Mouse (Mus musculus): ENCODE results near the gene Ppp1r12b. TPM values are rescaled to one million over a fixed set of nuclear protein-coding genes. Genes with fewer than 3 reads are reported as not detected.

The Ppp1r12b gene
- total and polyA plus RNA-seq, 3 experiments: 4.7 to 7.8 TPM; not detected in 1

GRCm38 (mm10) chr1:134955637-134956176, at the start of gene Ppp1r12b (continued):
- no peak for TF ChIP-seq USF2 (IDR thresholded peaks at IDR 0.05; ENCODE audit: borderline replicate concordance in 1 of 2, insufficient read depth in 1 of 2, low read depth in 1 of 2, low read length in 2 of 2)
- TF ChIP-seq TCF12 (IDR thresholded peaks at IDR 0.05; ENCODE audit: low read depth, low read length): peak; percentile 67; the same call in 1 of the 2 replicates
- no peak for TF ChIP-seq CTCF (IDR thresholded peaks at IDR 0.05 in 2 of 3, conservative IDR thresholded peaks at IDR 0.05 in 1 of 3; ENCODE audit: control insufficient read depth in 1 of 3, insufficient read depth in 1 of 3, low read depth in 2 of 3, low read length in 3 of 3, poor library complexity in 1 of 3, severe bottlenecking in 1 of 3)

GRCm38 (mm10) chr1:135003346-135003745, 47.6 kb upstream of the Ppp1r12b start:
- no peak for TF ChIP-seq RCOR1 (IDR thresholded peaks at IDR 0.05; ENCODE audit: low read depth, low read length)
- no peak for TF ChIP-seq ELF1 (IDR thresholded peaks at IDR 0.05; ENCODE audit: low read depth, low read length)
- no peak for TF ChIP-seq BHLHE40 (IDR thresholded peaks at IDR 0.05; ENCODE audit: borderline replicate concordance, low read depth, low read length)
- no peak for TF ChIP-seq CHD1 (IDR thresholded peaks at IDR 0.05; ENCODE audit: low read depth, low read length)
- TF ChIP-seq NELFE (IDR thresholded peaks at IDR 0.05; ENCODE audit: low read depth, low read length): no peak
- no peak for TF ChIP-seq E2F4 (IDR thresholded peaks at IDR 0.05; ENCODE audit: borderline replicate concordance, low read depth, low read length)
- TF ChIP-seq NRF1 (IDR thresholded peaks at IDR 0.05; ENCODE audit: insufficient read depth, low read depth, low read length, poor library complexity, severe bottlenecking): no peak
- no peak for TF ChIP-seq TBP (IDR thresholded peaks at IDR 0.05; ENCODE audit: low read depth, low read length)
- TF ChIP-seq POLR2A (IDR thresholded peaks at IDR 0.05; ENCODE audit: control insufficient read depth in 1 of 2, insufficient read depth in 1 of 2, low read depth in 1 of 2, low read length in 2 of 2, poor library complexity in 1 of 2): no peak
- no peak for TF ChIP-seq CTCF (IDR thresholded peaks at IDR 0.05 in 2 of 3, conservative IDR thresholded peaks at IDR 0.05 in 1 of 3; ENCODE audit: control insufficient read depth in 1 of 3, insufficient read depth in 1 of 3, low read depth in 2 of 3, low read length in 3 of 3, poor library complexity in 1 of 3, severe bottlenecking in 1 of 3)
- no peak for TF ChIP-seq CHD2 (IDR thresholded peaks at IDR 0.05; ENCODE audit: low read length)
- TF ChIP-seq ZKSCAN1 (IDR thresholded peaks at IDR 0.05; ENCODE audit: low read depth, low read length): no peak
- no peak for TF ChIP-seq SIN3A (IDR thresholded peaks at IDR 0.05; ENCODE audit: low read length)
- no peak for TF ChIP-seq MAX (IDR thresholded peaks at IDR 0.05; ENCODE audit: low read length)
- TF ChIP-seq USF1 (IDR thresholded peaks at IDR 0.05; ENCODE audit: low read depth, low read length): no peak
- TF ChIP-seq ZMIZ1 (IDR thresholded peaks at IDR 0.05; ENCODE audit: low read depth, low read length): no peak
- H3K27me3 ChIP-seq (ENCODE audit: control insufficient read depth in 1 of 2, insufficient read depth in 2 of 2, low read length in 2 of 2): peaks cover 1 to 5% of the 10 kb centered on the region in 2 experiments
- H3K4me3 ChIP-seq (ENCODE audit: control insufficient read depth in 1 of 2, insufficient read depth in 1 of 2, low read depth in 2 of 2, low read length in 2 of 2): no peak overlapping the region
- no peak overlapping the region for H3K27ac ChIP-seq (ENCODE audit: control insufficient read depth, low read depth, low read length)
- DNase-seq (ENCODE audit: low read depth, low spot score): no peak
- no peaks in the 10 kb centered on the region for H3K9me3 ChIP-seq (replicated peaks; ENCODE audit: insufficient read depth, low read length)
- no peak overlapping the region for H3K9ac ChIP-seq (ENCODE audit: control insufficient read depth, low read depth, low read length, poor library complexity, severe bottlenecking)
- H3K4me1 ChIP-seq (ENCODE audit: control insufficient read depth in 1 of 2, insufficient read depth in 2 of 2, low read length in 2 of 2): peaks cover 0 to 7% of the 10 kb centered on the region in 2 experiments; a peak in 3 of 4 replicates
- peaks cover 0 to 2% of the 10 kb centered on the region in 2 experiments; a peak in 1 of 4 replicates for H3K36me3 ChIP-seq (ENCODE audit: control insufficient read depth in 1 of 2, insufficient read depth in 2 of 2, low read length in 2 of 2)
- H3K79me2 ChIP-seq (ENCODE audit: control insufficient read depth, insufficient read depth, low read length, poor library complexity): no peaks in the 10 kb centered on the region

All from MEL (cell line).